Mouse (Mus musculus): ENCODE results near the gene Fam53b.
A peak's percentile ranks its signal among the peaks of the same experiment; 100 is the strongest.

Fam53b gene

GRCm38 (mm10) chr7:132704310-132704875 lies 109.3 kb downstream of the Fam53b start:
- DNase-seq (ENCODE audit: low spot score): no peak

- no peak for DNase-seq (ENCODE audit: low spot score)
Measured at GRCm38 (mm10) chr7:132703515-132704309, 110.0 kb downstream of the Fam53b start.

GRCm38 (mm10) chr7:132702492-132703070 lies 111.1 kb downstream of the Fam53b start:
- DNase-seq (ENCODE audit: low spot score): no peak

GRCm38 (mm10) chr7:132702024-132702423 lies 111.7 kb downstream of the Fam53b start:
- no peak for DNase-seq (ENCODE audit: low spot score)

DNA sequence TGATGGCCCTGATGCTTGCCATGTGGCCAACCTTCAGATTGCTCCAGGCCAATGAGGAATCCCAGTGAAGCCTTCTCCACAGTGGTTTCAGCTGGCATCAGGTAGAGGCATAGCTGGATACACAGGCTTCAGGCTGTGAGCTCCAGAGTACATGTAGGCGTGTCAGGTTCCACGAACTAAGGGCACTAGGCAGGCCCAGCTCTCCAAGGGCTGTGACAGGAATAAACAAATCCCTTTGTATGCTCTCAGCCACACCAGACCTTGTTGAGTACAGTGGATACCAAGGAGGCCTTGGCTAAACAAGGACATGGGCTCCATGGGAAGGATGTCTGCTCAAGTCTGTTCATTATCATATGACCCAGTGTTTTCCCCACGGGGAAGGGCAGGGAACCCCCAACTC lies 112.3 kb downstream of the Fam53b start:
- no peak for DNase-seq (ENCODE audit: low spot score)

- DNase-seq (ENCODE audit: low spot score): no peak
Measured at GRCm38 (mm10) chr7:132700107-132700506, 113.6 kb downstream of the Fam53b start.

DNA sequence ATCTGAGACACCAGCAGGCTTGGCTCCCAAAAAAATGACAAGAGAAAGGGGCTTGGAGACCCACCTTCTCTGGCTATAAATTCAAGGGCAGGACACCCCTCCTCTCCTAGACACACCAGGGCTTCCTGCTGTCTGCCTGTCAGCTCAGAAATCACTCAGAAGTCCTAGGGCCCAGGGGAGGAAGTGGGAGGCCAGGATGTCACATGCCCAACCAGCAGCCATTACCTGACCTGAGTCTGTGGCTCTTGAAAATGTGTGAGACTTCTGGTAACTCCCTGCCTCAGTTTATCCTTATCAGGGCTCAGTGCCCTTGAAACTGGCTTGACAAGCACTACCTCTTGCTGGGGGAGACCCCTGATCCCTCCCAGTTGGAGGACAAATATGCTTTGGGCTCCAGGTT lies 114.0 kb downstream of the Fam53b start:
- DNase-seq (ENCODE audit: low spot score): no peak

DNA sequence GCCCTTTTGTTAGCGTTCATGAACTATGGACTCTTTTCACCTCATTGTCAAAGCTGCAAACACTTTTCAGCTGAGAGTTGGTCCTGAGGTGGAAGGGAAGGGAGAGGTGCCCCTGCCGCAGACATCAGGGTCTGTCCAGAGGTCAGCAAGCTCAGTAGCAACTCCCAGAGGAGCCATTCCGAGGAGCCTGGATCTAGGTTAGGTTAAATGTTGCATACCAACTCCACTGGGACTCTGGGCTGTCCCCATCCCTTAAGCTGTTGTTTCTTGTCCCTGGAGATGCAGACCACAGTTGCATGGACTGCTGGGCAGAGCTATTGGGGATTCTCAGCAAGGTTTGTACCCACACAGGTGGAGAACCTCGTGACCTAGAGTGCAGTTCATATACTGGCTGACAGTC lies 114.5 kb downstream of the Fam53b start:
- DNase-seq (ENCODE audit: low spot score): no peak

DNA sequence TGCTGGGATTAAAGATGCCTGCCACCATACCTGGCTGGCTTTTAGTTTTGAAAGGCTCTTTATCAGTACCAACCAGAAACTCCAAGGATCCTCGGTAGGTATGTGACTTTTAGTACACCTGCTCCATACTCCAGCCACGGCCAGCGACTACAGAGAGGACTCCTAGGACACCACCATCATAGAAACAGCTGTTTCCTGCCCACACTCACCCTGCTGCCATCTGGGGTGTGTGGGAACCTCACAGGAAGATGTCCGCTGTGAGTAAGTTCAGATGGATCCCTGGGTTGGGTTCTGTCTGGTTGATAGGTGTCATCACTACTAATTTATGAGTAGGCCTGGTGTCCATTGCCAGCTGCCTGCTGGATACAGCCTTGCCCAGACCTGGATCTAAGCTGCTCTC lies 114.9 kb downstream of the Fam53b start:
- no peak for DNase-seq (ENCODE audit: low spot score)

DNA sequence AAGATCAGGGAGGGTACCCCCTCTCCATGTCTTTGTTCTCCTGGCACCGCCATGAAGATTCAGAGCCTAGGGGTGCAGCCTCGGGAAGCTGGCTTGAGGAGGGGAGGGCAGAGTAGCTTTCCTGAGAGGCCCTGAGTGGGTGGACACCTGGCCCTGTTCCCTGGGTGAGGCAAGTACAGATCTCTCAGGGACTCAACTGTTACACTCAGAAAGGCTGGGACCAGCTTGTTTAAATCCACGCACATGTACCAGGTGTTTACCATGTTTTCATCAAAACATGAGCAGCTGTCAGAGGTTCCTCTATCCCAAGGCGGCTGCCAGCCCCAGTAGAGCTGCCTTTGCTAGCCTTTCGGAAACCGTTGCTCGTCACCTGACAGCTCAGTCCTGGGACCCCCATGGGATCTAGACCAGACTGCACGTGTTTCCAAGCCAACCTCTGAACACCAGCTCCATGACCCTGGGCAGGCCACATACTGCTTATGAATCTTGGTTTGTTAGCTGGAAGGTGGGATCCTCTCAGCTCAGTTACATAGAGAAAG lies 116.4 kb downstream of the Fam53b start:
- DNase-seq (ENCODE audit: low spot score): no peak

DNA sequence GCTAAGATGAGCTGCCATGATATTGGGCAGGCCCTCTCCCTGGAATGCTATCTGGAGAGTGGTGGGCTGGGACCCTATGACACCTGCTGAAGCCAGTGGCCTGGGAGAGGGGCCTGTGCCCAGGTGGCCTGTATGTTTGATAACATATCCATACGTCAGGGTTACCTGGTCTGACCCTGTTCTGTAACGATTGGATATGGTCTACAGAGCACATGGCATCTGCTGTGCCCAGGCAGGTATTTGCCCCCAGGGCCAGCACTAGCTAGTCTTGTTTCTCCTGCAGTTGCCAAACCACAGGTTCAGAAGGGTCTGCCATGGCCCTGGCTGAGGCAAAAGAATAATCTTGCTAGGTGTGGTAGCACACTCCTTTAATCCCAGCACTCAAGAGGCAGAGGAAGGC lies 120.1 kb downstream of the Fam53b start:
- DNase-seq (ENCODE audit: low spot score): no peak

DNA sequence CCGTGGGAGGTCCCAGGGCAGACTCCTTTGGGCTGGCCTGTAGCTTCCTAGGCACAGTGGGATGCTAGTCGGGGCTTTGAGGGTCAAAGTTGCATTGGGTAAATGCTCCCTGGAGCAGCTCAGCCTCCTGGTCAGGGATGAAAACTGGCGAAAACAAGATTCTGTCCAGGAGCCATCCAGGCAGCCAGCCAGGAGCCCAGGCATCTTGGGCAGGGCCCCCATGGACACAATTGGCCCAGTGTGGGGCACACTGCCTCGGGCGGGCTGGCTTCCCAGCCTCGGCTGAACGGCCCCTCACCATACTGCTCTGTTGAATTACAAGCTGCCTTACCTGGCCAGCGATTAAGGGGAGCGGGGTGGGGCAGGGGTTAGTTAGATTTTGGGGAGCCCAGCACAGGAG lies 121.0 kb downstream of the Fam53b start:
- no peak for DNase-seq (ENCODE audit: low spot score)

GRCm38 (mm10) chr7:132690716-132691472 lies 122.8 kb downstream of the Fam53b start:
- DNase-seq (ENCODE audit: low spot score): no peak

- no peak for DNase-seq (ENCODE audit: low spot score)
Measured at GRCm38 (mm10) chr7:132689722-132690121, 124.0 kb downstream of the Fam53b start.

DNA sequence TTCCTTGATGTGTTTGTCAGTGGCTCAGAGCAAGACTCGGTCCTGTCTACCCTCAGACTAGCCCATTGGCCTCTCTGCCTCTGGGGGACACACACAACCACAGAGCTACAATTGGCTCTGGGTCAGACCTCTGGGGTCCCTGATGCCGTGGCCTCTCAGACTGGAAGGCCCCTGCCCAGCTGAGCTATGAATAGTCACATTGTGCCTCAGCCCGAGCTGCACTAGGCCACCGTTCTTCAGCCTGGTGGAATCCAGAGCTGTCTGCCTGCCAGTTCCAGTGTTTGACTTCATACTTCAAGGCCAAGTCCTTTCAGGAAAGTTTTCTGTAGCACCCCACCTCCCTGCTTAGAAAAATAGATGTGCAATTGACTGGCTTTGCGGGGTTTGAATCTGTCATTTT lies 125.0 kb downstream of the Fam53b start:
- no peak for DNase-seq (ENCODE audit: low spot score)

DNA sequence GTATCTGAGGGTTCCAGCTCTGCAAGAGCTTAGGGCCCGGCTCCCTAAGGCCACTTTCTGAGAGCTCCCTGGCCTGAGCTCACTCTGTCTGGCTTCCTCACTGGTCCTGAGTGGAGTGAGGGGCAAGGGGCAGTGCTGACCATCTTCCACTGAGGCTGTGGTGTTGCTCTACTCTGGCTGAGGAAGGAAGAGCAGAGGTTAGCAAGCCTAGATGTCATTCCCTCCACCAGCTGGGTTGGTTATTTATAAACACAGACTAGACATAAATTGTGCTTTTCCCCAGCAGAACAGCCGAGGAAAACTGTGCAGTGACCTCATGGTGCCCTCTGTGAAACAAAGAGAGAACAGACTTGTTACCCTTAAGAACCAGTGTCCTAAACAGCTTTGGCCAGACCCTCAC lies 125.8 kb downstream of the Fam53b start:
- no peak for DNase-seq (ENCODE audit: low spot score)

GRCm38 (mm10) chr7:132686515-132686914 lies 127.2 kb downstream of the Fam53b start:
- DNase-seq (ENCODE audit: low spot score): peak; percentile 16

DNA sequence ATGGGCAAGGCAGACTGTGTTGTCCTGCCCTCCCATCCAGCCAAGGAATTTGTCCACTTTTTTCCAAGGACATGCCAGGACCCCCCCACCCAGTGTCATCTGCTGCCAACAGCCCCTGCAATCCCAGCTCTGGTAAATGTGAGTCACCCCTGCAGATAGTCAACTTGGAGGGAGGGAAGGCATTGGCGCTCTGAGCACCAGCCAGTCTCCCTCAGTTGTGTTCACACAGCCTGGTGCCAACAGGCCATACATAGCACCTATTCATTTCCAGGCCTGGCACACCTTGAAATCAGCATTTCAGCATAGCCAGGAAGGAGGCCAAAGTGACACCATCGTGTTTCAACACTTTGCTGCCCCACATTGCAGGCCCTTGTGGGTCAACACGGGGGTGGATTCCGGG lies 129.8 kb downstream of the Fam53b start:
- DNase-seq (ENCODE audit: low spot score): no peak

- no peak for DNase-seq (ENCODE audit: low spot score)
Measured at GRCm38 (mm10) chr7:132682901-132683300, 130.8 kb downstream of the Fam53b start.

DNA sequence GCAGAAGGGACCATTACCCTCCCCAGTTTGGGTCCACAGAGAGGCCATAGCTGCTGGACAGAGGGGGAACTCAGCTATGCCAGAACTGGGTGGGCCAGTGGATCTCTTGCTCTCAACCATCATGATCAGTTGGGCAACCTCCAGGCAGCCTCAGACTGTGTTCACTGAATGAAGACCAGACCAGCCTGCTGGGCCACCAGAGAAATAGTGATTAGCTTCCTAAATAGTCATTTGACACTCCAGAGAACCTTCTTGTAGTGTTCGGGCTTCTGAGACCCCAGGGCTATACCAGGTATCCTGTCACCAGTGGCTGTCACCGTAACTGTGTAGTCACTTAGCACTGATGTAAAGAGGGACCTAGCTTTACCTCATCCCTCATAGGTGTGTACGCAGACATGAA lies 131.3 kb downstream of the Fam53b start:
- no peak for DNase-seq (ENCODE audit: low spot score)

DNA sequence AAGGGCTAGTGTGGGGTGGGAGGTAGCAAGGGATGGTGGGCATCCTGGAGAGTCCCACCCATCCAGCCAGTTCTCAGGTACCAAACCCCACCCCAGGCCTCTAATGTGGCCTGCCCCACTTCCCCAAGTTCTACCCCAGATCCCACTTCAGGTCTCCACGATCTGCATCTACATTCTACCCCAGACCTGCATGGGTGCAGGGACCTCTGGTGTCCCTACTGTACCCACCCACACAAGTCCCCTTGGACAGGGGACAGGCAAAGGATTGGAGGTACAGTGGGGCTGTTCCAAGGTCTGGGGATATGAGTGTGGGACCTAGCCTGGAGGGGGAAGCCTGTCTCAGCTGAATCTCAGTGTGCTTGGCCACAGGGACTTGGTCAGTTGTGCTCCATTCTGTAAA lies 131.9 kb downstream of the Fam53b start:
- no peak for DNase-seq (ENCODE audit: low spot score)

- no peak for DNase-seq (ENCODE audit: low spot score)
Measured at GRCm38 (mm10) chr7:132681296-132681695, 132.4 kb downstream of the Fam53b start.

- no peak for DNase-seq (ENCODE audit: low spot score)
Measured at GRCm38 (mm10) chr7:132679549-132679948, 134.1 kb downstream of the Fam53b start.

Measured in MN1 (cell line).